Mouse (Mus musculus) midbrain, embryonic 12.5 days (tissue): Measurements from ENCODE around the gene Nr4a1. TPM values are rescaled to one million over a fixed set of nuclear protein-coding genes. Genes with fewer than 3 reads are reported as not detected.

Source experiments
- ATAC-seq: fragments of 200-750 bp; cut with Nextera tagmentation; 2 replicates; pipeline ENCODE4 v1.8.0; 2017; ENCODE audit warnings: low read depth, moderate TSS enrichment, moderate library complexity; ENCODE audit not compliant: low FRiP score
- H3K27ac ChIP-seq: fragments of 300-500 bp; sonication (generic); replicated peaks from 2 replicates; pipeline ENCODE4 v1.5.1; 2016; ENCODE audit warnings: mild to moderate bottlenecking
- H3K27me3 ChIP-seq: fragments of 300-500 bp; sonication (generic); 2 replicates; pipeline ENCODE4 v1.6.1; 2016; ENCODE audit warnings: mild to moderate bottlenecking
- H3K36me3 ChIP-seq: fragments of 300-500 bp; sonication (generic); 2 replicates; pipeline ENCODE4 v1.6.1; 2016
- H3K4me1 ChIP-seq: fragments of 300-500 bp; sonication (generic); 2 replicates; pipeline ENCODE4 v1.6.1; 2016
- H3K4me2 ChIP-seq: fragments of 300-500 bp; sonication (generic); replicated peaks from 2 replicates; pipeline ENCODE4 v1.6.1; 2016; ENCODE audit warnings: mild to moderate bottlenecking, moderate library complexity
- H3K4me3 ChIP-seq: fragments of 300-500 bp; sonication (generic); 2 replicates; pipeline ENCODE4 v1.5.1; 2016; ENCODE audit warnings: mild to moderate bottlenecking
- H3K9ac ChIP-seq: fragments of 300-500 bp; sonication (generic); replicated peaks from 2 replicates; pipeline ENCODE4 v1.6.1; 2016; ENCODE audit warnings: mild to moderate bottlenecking, moderate library complexity
- H3K9me3 ChIP-seq: fragments of 300-500 bp; sonication (generic); 2 replicates; pipeline ENCODE4 v1.6.1; 2016; ENCODE audit warnings: mild to moderate bottlenecking
- WGBS: fragments of 180-500 bp; shearing (Covaris S2); methylation state at CpG from one replicate; pipeline ENCODE4 v1.1.7; 2016; 5-methylcytosine and 5-hydroxymethylcytosine counted together
- polyA plus RNA-seq: library from polyadenylated mRNA; unstranded; fragments of >200 nt; fragmentation: Nextera tagmentation; extraction: Ambion mirVana; gene quantifications from 2 replicates; pipeline ENCODE4 v1.2.1, GENCODE M21; 2016

Nr4a1 gene
- polyA plus RNA-seq, 1 experiment from 2014 or later = 3.4 TPM

GRCm38 (mm10) chr15:101311087-101311770, 57.2 kb downstream of the Nr4a1 start:
- H3K4me3 ChIP-seq = no peak overlapping the region
- no peak for ATAC-seq
- no peak overlapping the region for H3K4me2 ChIP-seq
- WGBS = 68% methylated on average over 11 of the region's 15 CpGs
- no peak overlapping the region for H3K9ac ChIP-seq
- H3K4me1 ChIP-seq = peaks cover 12% of the 10 kb centered on the region
- H3K9me3 ChIP-seq = 0 out of 2 replicates have a peak, but pooled peaks cover 3% of the 10 kb centered on the region
- H3K27me3 ChIP-seq = 0 out of 2 replicates have a peak, but pooled peaks cover 5% of the 10 kb centered on the region
- H3K36me3 ChIP-seq = no peaks in the 10 kb centered on the region
- H3K27ac ChIP-seq = no peak overlapping the region

GRCm38 (mm10) chr15:101312006-101312405, 57.9 kb downstream of the Nr4a1 start:
- WGBS = 86% methylated on average over 6 of the region's 6 CpGs
- Histone ChIP-seq H3K9me3 (0 out of 2 replicates have a peak, but pooled peaks cover 3% of the 10 kb centered on the region), H3K4me2 (no peak overlapping the region), H3K27me3 (0 out of 2 replicates have a peak, but pooled peaks cover 5% of the 10 kb centered on the region), H3K4me3 (no peak overlapping the region), H3K36me3 (no peaks in the 10 kb centered on the region), H3K9ac (no peak overlapping the region), H3K27ac (no peak overlapping the region), H3K4me1 (peaks cover 17% of the 10 kb centered on the region)
- ATAC-seq = no peak

- H3K4me2 ChIP-seq = no peak overlapping the region
- 0 out of 2 replicates have a peak, but pooled peaks cover 5% of the 10 kb centered on the region for H3K27me3 ChIP-seq
- 0 out of 2 replicates have a peak, but pooled peaks cover 3% of the 10 kb centered on the region for H3K9me3 ChIP-seq
- H3K4me1 ChIP-seq = peaks cover 12% of the 10 kb centered on the region; the same call in 1 of the 2 replicates
- H3K9ac ChIP-seq = no peak overlapping the region
- H3K4me3 ChIP-seq = no peak overlapping the region
- no peak overlapping the region for H3K27ac ChIP-seq
- H3K36me3 ChIP-seq = no peaks in the 10 kb centered on the region
- WGBS = 80% methylated on average over 4 of the region's 4 CpGs
- ATAC-seq = peak; percentile 52
Observed at GRCm38 (mm10) chr15:101315378-101315777, 61.3 kb downstream of the Nr4a1 start.

GRCm38 (mm10) chr15:101315832-101316231, 61.8 kb downstream of the Nr4a1 start:
- Histone ChIP-seq H3K4me1 (peaks cover 12% of the 10 kb centered on the region; the same call in 1 of the 2 replicates), H3K27ac (no peak overlapping the region), H3K27me3 (0 out of 2 replicates have a peak, but pooled peaks cover 5% of the 10 kb centered on the region), H3K4me3 (no peak overlapping the region), H3K9ac (no peak overlapping the region), H3K4me2 (peak overlapping the region; percentile 37), H3K9me3 (0 out of 2 replicates have a peak, but pooled peaks cover 3% of the 10 kb centered on the region), H3K36me3 (no peaks in the 10 kb centered on the region)
- WGBS = 8% methylated on average over 10 of the region's 11 CpGs
- peak; percentile 76 for ATAC-seq

- Histone ChIP-seq H3K27me3 (0 out of 2 replicates have a peak, but pooled peaks cover 5% of the 10 kb centered on the region), H3K9me3 (0 out of 2 replicates have a peak, but pooled peaks cover 3% of the 10 kb centered on the region), H3K27ac (no peak overlapping the region), H3K9ac (no peak overlapping the region), H3K36me3 (no peaks in the 10 kb centered on the region), H3K4me2 (peak overlapping the region; percentile 37), H3K4me1 (peaks cover 12% of the 10 kb centered on the region; the same call in 1 of the 2 replicates), H3K4me3 (no peak overlapping the region)
- ATAC-seq = peak; percentile 54; the same call in 1 of the 2 replicates
- 76% methylated on average over 13 of the region's 13 CpGs for WGBS
Observed at GRCm38 (mm10) chr15:101316279-101316912, 62.3 kb downstream of the Nr4a1 start.

- Histone ChIP-seq H3K4me3 (no peak overlapping the region), H3K9me3 (0 out of 2 replicates have a peak, but pooled peaks cover 3% of the 10 kb centered on the region), H3K27ac (no peak overlapping the region), H3K4me2 (no peak overlapping the region), H3K36me3 (no peaks in the 10 kb centered on the region), H3K9ac (no peak overlapping the region), H3K27me3 (no peaks in the 10 kb centered on the region), H3K4me1 (peaks cover 12% of the 10 kb centered on the region; the same call in 1 of the 2 replicates)
- ATAC-seq = no peak
- 84% methylated on average over 18 of the region's 18 CpGs for WGBS
Observed at GRCm38 (mm10) chr15:101316913-101317813, 63.1 kb downstream of the Nr4a1 start.

GRCm38 (mm10) chr15:101317814-101318500, 63.9 kb downstream of the Nr4a1 start:
- Histone ChIP-seq H3K27ac (no peak overlapping the region), H3K4me3 (no peak overlapping the region), H3K9me3 (0 out of 2 replicates have a peak, but pooled peaks cover 3% of the 10 kb centered on the region), H3K4me1 (peaks cover 12% of the 10 kb centered on the region; the same call in 1 of the 2 replicates), H3K27me3 (no peaks in the 10 kb centered on the region), H3K4me2 (no peak overlapping the region), H3K36me3 (no peaks in the 10 kb centered on the region), H3K9ac (no peak overlapping the region)
- 76% methylated on average over 2 of the region's 2 CpGs for WGBS
- no peak for ATAC-seq

GRCm38 (mm10) chr15:101318889-101319765, 65.1 kb downstream of the Nr4a1 start:
- no peak overlapping the region for H3K9ac ChIP-seq
- no peak overlapping the region for H3K4me2 ChIP-seq
- no peaks in the 10 kb centered on the region for H3K27me3 ChIP-seq
- no peak for ATAC-seq
- H3K4me1 ChIP-seq = peaks cover 12% of the 10 kb centered on the region; the same call in 1 of the 2 replicates
- H3K36me3 ChIP-seq = no peaks in the 10 kb centered on the region
- WGBS = 74% methylated on average over 14 of the region's 14 CpGs
- H3K9me3 ChIP-seq = 0 out of 2 replicates have a peak, but pooled peaks cover 3% of the 10 kb centered on the region
- H3K27ac ChIP-seq = no peak overlapping the region
- no peak overlapping the region for H3K4me3 ChIP-seq

- Histone ChIP-seq H3K4me2 (no peak overlapping the region), H3K36me3 (no peaks in the 10 kb centered on the region), H3K27ac (no peak overlapping the region), H3K9ac (no peak overlapping the region), H3K4me3 (no peak overlapping the region), H3K4me1 (peaks cover 12% of the 10 kb centered on the region; the same call in 1 of the 2 replicates), H3K9me3 (0 out of 2 replicates have a peak, but pooled peaks cover 3% of the 10 kb centered on the region), H3K27me3 (no peaks in the 10 kb centered on the region)
- ATAC-seq = no peak
- WGBS = 83% methylated on average over 6 of the region's 6 CpGs
Observed at GRCm38 (mm10) chr15:101320010-101320617, 66.0 kb downstream of the Nr4a1 start.

GRCm38 (mm10) chr15:101320618-101321041, 66.6 kb downstream of the Nr4a1 start:
- peaks cover 9% of the 10 kb centered on the region; the same call in 1 of the 2 replicates for H3K4me1 ChIP-seq
- H3K4me3 ChIP-seq = no peak overlapping the region
- no peaks in the 10 kb centered on the region for H3K36me3 ChIP-seq
- no peak overlapping the region for H3K9ac ChIP-seq
- WGBS = 73% methylated on average over 6 of the region's 6 CpGs
- H3K27me3 ChIP-seq = no peaks in the 10 kb centered on the region
- H3K27ac ChIP-seq = no peak overlapping the region
- ATAC-seq = no peak
- H3K4me2 ChIP-seq = no peak overlapping the region
- H3K9me3 ChIP-seq = no peaks in the 10 kb centered on the region
